Mouse (Mus musculus) heart, adult 2 months (tissue): ENCODE measurements at regions not wholly inside any gene's neighbourhood (a gene's known extent, or its start where the extent isn't known, plus 50 kb on each side); places are given as distances from the start of the nearest gene placed in this dataset.

ENCODE experiments used
- DNase-seq, 2 experiments: peaks; one replicate each; pipeline ENCODE4 v3.0.0; 2021
- H3K27ac ChIP-seq: fragments of 200-600 bp; 2 replicates; pipeline ENCODE4 v1.8.1; 2022
- H3K27me3 ChIP-seq: fragments of 200-500 bp; 2 replicates; pipeline ENCODE4 v1.6.1; 2012; ENCODE audit warnings: mild to moderate bottlenecking, low read length, inconsistent platforms, mixed read lengths; ENCODE audit not compliant: control insufficient read depth, insufficient read depth
- H3K36me3 ChIP-seq: fragments of 200-500 bp; 2 replicates; pipeline ENCODE4 v1.6.1; 2012; ENCODE audit warnings: low read length, inconsistent platforms; ENCODE audit not compliant: control insufficient read depth, insufficient read depth
- H3K4me1 ChIP-seq: fragments of 200-500 bp; 2 replicates; pipeline ENCODE4 v1.6.1; 2011; ENCODE audit warnings: low read length; ENCODE audit not compliant: control insufficient read depth, insufficient read depth
- H3K4me3 ChIP-seq: fragments of 200-600 bp; 2 replicates; pipeline ENCODE4 v1.8.1; 2022
- H3K79me2 ChIP-seq: fragments of 200-500 bp; replicated peaks from 2 replicates; pipeline ENCODE4 v1.6.1; 2012; ENCODE audit warnings: mild to moderate bottlenecking, inconsistent platforms, low read length, moderate library complexity, mixed read lengths; ENCODE audit not compliant: control insufficient read depth, insufficient read depth
- H3K9ac ChIP-seq: fragments of 200-500 bp; 2 replicates; pipeline ENCODE4 v1.6.1; 2012; ENCODE audit warnings: low read depth, mild to moderate bottlenecking, control low read depth, inconsistent platforms, low read length, mixed read lengths
- CTCF ChIP-seq: fragments of 200-600 bp; IDR thresholded peaks from 2 replicates; pipeline ENCODE4 v1.8.1; 2022; ENCODE audit warnings: antibody characterized with exemption, mild to moderate bottlenecking, moderate library complexity
- EP300 ChIP-seq: fragments of 200-500 bp; IDR thresholded peaks from 2 replicates; pipeline ENCODE4 v1.6.1; 2011; ENCODE audit warnings: low read depth, low read length, control low read depth; ENCODE audit not compliant: insufficient read depth
- POLR2A ChIP-seq: fragments of 200-500 bp; IDR thresholded peaks from 2 replicates; pipeline ENCODE4 v1.6.1; 2011; ENCODE audit warnings: mild to moderate bottlenecking, low read depth, low read length, control low read depth; ENCODE audit not compliant: insufficient read depth
- WGBS: fragments of 180-500 bp; shearing (Covaris S2); methylation state at CpG from one replicate; pipeline ENCODE4 v1.1.7; 2018; 5-methylcytosine and 5-hydroxymethylcytosine counted together
- intact Hi-C: fragments of 180-260 bp; cut with DNase I; formaldehyde crosslinking; loops from one replicate; pipeline ENCODE4 v1.15.1; 2025

DNA sequence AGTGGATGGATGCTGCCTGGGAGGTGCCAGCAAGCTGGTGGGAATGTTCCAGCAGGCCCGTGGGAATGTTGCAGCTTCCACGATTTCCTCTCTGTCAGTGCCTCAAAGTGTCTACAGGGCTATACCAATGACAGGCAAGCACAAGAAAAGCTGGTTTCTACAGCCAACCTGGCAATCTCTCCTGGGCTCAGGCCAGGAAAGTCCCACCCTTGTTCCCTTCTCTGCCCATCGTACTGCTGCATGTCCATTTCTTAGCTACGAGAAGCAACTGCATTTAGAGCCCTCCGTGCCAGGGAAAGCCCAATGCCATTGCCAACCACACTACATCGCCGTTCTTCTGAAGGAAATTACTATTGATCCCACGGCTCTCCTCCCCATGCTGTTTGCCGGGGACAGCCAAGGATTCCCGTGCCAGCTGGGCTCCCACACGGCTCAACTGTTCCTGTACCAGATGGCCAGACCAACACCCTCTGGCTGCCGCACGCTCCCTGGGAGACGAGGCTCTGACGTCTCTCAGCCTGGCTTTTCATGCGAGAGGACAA is 359.7 kb downstream of the Bcor start:
- no peak for TF ChIP-seq EP300
- TF ChIP-seq POLR2A = no peak
- no peak for TF ChIP-seq CTCF
- no peak for DNase-seq
- Histone ChIP-seq H3K9ac (no peak overlapping the region), H3K27ac (no peak overlapping the region), H3K36me3 (no peaks in the 10 kb centered on the region), H3K4me1 (peaks cover 4% of the 10 kb centered on the region), H3K27me3 (no peaks in the 10 kb centered on the region), H3K79me2 (no peaks in the 10 kb centered on the region), H3K4me3 (no peak overlapping the region)
- WGBS = 68% methylated on average over 16 of the region's 16 CpGs
- intact Hi-C loops = loop anchor here (5.0 to 10.0 kb wide), 5 partner anchors 37 to 354 kb away; no protein-coding TSS in a partner anchor

DNA sequence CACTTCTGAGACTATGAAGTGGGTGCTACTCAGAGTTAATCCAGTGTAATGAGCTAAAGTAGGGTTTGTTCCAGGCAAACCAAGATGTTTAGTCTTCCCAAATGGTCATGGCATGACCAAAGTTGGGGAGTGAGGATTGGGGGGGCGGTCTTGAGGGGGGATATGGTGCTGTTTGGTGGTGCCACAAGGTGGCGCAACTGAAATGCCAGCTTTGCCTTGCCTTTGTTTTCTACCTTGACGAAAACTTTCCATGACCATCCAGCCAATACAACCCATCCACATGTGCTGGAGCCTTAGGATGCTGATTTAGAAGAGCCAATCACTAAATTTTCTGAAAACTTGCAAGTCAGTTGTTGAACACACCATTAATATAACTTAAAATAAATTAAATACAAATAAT is 358.9 kb downstream of the Bcor start:
- intact Hi-C loops = loop anchor here (5.0 to 10.0 kb wide), 5 partner anchors 36 to 354 kb away; no protein-coding TSS in a partner anchor
- Histone ChIP-seq H3K27me3 (no peaks in the 10 kb centered on the region), H3K4me1 (peaks cover 4% of the 10 kb centered on the region), H3K9ac (no peak overlapping the region), H3K27ac (no peak overlapping the region), H3K4me3 (no peak overlapping the region), H3K36me3 (no peaks in the 10 kb centered on the region), H3K79me2 (no peaks in the 10 kb centered on the region)
- 65% methylated on average over 3 of the region's 3 CpGs for WGBS
- no peak for DNase-seq
- TF ChIP-seq CTCF (peak; percentile 48), EP300 (no peak)

DNA sequence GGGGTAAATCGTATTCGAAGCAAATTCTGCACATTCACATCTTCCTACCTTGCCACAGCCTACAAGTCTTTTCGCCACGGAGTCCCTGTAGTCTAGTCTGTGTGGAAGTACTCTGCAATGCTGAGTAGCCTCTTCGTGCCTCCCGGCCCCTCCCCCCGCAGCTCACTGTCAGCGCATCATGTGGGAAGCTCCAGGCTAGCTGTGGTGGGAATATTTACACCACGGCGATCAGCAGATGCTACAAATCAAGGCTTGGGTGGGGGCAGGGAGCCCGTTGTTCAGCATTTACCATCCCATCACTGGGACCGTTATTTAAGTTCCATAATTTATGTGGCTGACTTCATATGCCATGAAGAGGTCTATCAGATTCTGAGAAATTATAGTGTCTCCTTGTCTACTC is 358.5 kb downstream of the Bcor start:
- Histone ChIP-seq H3K79me2 (no peaks in the 10 kb centered on the region), H3K4me3 (no peak overlapping the region), H3K27me3 (no peaks in the 10 kb centered on the region), H3K4me1 (peaks cover 4% of the 10 kb centered on the region), H3K9ac (no peak overlapping the region), H3K27ac (no peak overlapping the region), H3K36me3 (no peaks in the 10 kb centered on the region)
- DNase-seq = no peak
- TF ChIP-seq EP300 (no peak), POLR2A (no peak), CTCF (no peak)
- 60% methylated on average over 12 of the region's 12 CpGs for WGBS
- intact Hi-C loops = loop anchor here (5.0 to 10.0 kb wide), 5 partner anchors 36 to 353 kb away; no protein-coding TSS in a partner anchor

DNA sequence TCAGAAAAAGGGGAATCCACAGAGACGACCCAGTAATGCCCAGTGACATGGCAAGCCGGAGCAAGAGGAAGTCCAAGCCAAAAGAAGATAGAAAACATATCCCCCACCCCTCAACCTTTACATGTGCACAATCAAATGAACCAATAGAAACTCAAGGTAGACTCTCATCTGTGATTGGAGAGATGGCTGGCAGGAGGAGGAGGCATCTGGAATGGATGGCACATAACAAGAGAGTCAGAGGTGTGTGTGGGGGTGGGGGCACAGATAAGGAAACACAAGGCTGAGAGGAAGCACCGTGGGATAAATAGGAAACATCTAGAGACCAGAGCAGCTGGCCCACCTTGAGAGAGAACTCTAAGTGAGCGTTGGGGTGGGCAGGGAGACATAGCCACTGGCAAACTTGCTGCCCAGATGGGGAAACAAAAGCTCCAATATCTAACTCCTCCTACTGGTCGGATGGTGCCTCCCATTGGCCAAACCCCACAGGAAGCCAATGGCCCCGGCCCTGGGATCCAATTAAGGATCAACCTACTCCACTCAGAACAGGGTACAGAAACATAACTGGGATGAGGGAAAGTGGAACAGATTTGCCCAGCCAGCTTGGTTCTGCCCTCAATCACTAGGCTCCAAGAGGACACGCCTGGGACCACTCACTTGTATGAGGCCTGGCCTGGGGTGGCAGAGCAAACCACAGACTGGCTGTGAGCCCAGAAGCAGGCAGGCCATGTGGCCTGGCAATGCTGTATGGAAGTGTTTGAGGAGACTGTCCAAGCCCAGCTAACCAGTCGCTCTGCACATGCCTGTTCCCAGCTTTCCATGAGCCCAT is 357.9 kb downstream of the Bcor start:
- 50% methylated on average over 8 of the region's 8 CpGs for WGBS
- DNase-seq = peak in 1 of 2 experiments; percentile 42
- H3K4me3 ChIP-seq = no peak overlapping the region
- no peaks in the 10 kb centered on the region for H3K27me3 ChIP-seq
- H3K27ac ChIP-seq = no peak overlapping the region
- H3K4me1 ChIP-seq = peaks cover 4% of the 10 kb centered on the region
- no peaks in the 10 kb centered on the region for H3K36me3 ChIP-seq
- H3K79me2 ChIP-seq = no peaks in the 10 kb centered on the region
- intact Hi-C loops = loop anchor here (5.0 to 10.0 kb wide), 5 partner anchors 35 to 353 kb away; no protein-coding TSS in a partner anchor
- TF ChIP-seq CTCF (no peak), POLR2A (no peak), EP300 (no peak)
- no peak overlapping the region for H3K9ac ChIP-seq

DNA sequence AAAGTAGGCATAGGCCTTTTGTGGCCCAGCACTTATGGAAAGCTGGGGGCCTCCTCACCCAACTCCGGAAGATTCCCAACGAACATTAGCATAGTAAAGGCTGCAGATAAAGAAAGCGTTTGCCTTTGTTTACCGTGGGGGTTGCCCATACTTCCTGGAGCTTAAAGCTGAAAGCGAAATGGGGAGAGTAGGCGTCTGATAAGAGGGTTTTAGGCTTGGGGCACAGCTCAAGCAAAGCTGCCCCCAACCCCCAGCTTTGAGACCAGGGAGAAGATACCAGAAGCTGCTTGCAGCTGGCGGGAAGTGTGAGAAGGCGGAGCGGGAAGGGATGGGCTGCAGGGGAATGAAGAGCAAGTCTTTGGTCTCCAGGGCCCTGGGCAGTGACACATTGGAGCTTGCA is 356.9 kb downstream of the Bcor start:
- no peak for DNase-seq
- Histone ChIP-seq H3K4me3 (no peak overlapping the region), H3K4me1 (peaks cover 7% of the 10 kb centered on the region), H3K36me3 (no peaks in the 10 kb centered on the region), H3K27ac (no peak overlapping the region), H3K27me3 (no peaks in the 10 kb centered on the region), H3K9ac (no peak overlapping the region), H3K79me2 (no peaks in the 10 kb centered on the region)
- TF ChIP-seq POLR2A (no peak), EP300 (no peak), CTCF (no peak)
- intact Hi-C loops = loop anchor here (5.0 to 10.0 kb wide), 5 partner anchors 34 to 352 kb away; no protein-coding TSS in a partner anchor
- 30% methylated on average over 9 of the region's 9 CpGs for WGBS

DNA sequence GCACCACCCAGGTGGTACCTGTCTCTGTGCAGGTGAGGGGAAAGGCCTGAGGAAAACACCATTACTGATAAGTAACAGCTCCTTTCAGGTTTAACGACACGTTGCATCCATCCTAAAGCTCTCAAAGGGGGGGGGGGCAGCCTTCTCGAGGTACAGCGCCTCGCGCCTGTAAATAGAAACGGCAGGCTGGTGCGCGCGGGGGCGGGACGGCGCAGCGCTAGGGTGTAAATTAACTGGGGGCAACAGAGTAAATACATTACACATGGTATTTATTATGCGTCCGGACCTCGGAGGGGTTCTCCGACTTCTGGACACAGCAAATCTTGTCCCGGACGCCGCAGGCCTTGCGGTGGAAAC is 353.3 kb downstream of the Bcor start:
- DNase-seq = no peak
- intact Hi-C loops = loop anchor here (10.0 kb wide), 3 partner anchors 172 to 348 kb away; no protein-coding TSS in a partner anchor
- Histone ChIP-seq H3K4me3 (peak overlapping the region; percentile 45), H3K9ac (peak overlapping the region; percentile 73; the same call in 1 of the 2 replicates), H3K4me1 (peaks cover 7% of the 10 kb centered on the region), H3K27me3 (no peaks in the 10 kb centered on the region), H3K36me3 (no peaks in the 10 kb centered on the region), H3K79me2 (no peaks in the 10 kb centered on the region), H3K27ac (peak overlapping the region; percentile 54)
- TF ChIP-seq POLR2A = no peak
- no peak for TF ChIP-seq CTCF
- TF ChIP-seq EP300 = no peak
- WGBS = 14% methylated on average over 22 of the region's 22 CpGs
